Mouse (Mus musculus) hindbrain, embryonic 15.5 days (tissue): ENCODE measurements at regions not wholly inside any gene's neighbourhood (a gene's known extent, or its start where the extent isn't known, plus 50 kb on each side); places are given as distances from the start of the nearest gene placed in this dataset.

Source experiments
- ATAC-seq: fragments of 200-750 bp; cut with Nextera tagmentation; 2 replicates; pipeline ENCODE4 v1.8.0; 2017; ENCODE audit warnings: low read depth, moderate number of reproducible peaks, moderate TSS enrichment; ENCODE audit not compliant: low FRiP score
- H3K27ac ChIP-seq: fragments of 300-500 bp; sonication (generic); replicated peaks from 2 replicates; pipeline ENCODE4 v1.5.1; 2015; ENCODE audit warnings: mild to moderate bottlenecking, inconsistent platforms
- H3K27me3 ChIP-seq: fragments of 300-500 bp; sonication (generic); 2 replicates; pipeline ENCODE4 v1.6.1; 2015; ENCODE audit warnings: control low read depth, inconsistent platforms
- H3K36me3 ChIP-seq: fragments of 300-500 bp; sonication (generic); 2 replicates; pipeline ENCODE4 v1.6.1; 2015; ENCODE audit warnings: control low read depth, inconsistent platforms
- H3K4me1 ChIP-seq: fragments of 300-500 bp; sonication (generic); replicated peaks from 2 replicates; pipeline ENCODE4 v1.6.1; 2015; ENCODE audit warnings: control low read depth, inconsistent platforms
- H3K4me2 ChIP-seq: fragments of 300-500 bp; sonication (generic); 2 replicates; pipeline ENCODE4 v1.6.1; 2015; ENCODE audit warnings: moderate library complexity, mild to moderate bottlenecking, inconsistent platforms
- H3K4me3 ChIP-seq: fragments of 300-500 bp; sonication (generic); 2 replicates; pipeline ENCODE4 v1.5.1; 2015; ENCODE audit warnings: mild to moderate bottlenecking, inconsistent platforms
- H3K9ac ChIP-seq: fragments of 300-500 bp; sonication (generic); 2 replicates; pipeline ENCODE4 v1.6.1; 2015; ENCODE audit warnings: inconsistent platforms
- H3K9me3 ChIP-seq: fragments of 300-500 bp; sonication (generic); 2 replicates; pipeline ENCODE4 v1.6.1; 2016; ENCODE audit warnings: control low read depth, inconsistent platforms
- WGBS: fragments of 180-500 bp; shearing (Covaris S2); methylation state at CpG from one replicate; pipeline ENCODE4 v1.1.7; 2015; 5-methylcytosine and 5-hydroxymethylcytosine counted together

GRCm38 (mm10) chr5:39417121-39417844, 338.0 kb downstream of the Hs3st1 start:
- WGBS: 39% methylated on average over 11 of the region's 11 CpGs
- ATAC-seq: peak; percentile 89
- Histone ChIP-seq H3K4me2 (no peak overlapping the region), H3K4me1 (peaks cover 15% of the 10 kb centered on the region; the same call in 1 of the 2 replicates), H3K36me3 (no peaks in the 10 kb centered on the region), H3K9me3 (no peaks in the 10 kb centered on the region), H3K27me3 (no peaks in the 10 kb centered on the region), H3K27ac (peak overlapping the region; percentile 62), H3K9ac (no peak overlapping the region), H3K4me3 (no peak overlapping the region)

- Histone ChIP-seq H3K9ac (no peak overlapping the region), H3K27me3 (no peaks in the 10 kb centered on the region), H3K4me2 (no peak overlapping the region), H3K4me1 (peaks cover 15% of the 10 kb centered on the region; the same call in 1 of the 2 replicates), H3K4me3 (no peak overlapping the region), H3K9me3 (no peaks in the 10 kb centered on the region), H3K36me3 (no peaks in the 10 kb centered on the region), H3K27ac (0 out of 2 replicates have a peak overlapping the region, but pooled peaks have one; percentile 62)
- 31% methylated on average over 2 of the region's 2 CpGs for WGBS
- 0 out of 2 replicates have a peak, but pooled peaks have one; percentile 36 for ATAC-seq
Measured at GRCm38 (mm10) chr5:39416597-39417023, 338.7 kb downstream of the Hs3st1 start.

- ATAC-seq: no peak
- Histone ChIP-seq H3K9me3 (no peaks in the 10 kb centered on the region), H3K9ac (no peak overlapping the region), H3K4me1 (peaks cover 14% of the 10 kb centered on the region; the same call in 1 of the 2 replicates), H3K36me3 (no peaks in the 10 kb centered on the region), H3K27me3 (no peaks in the 10 kb centered on the region), H3K4me3 (no peak overlapping the region), H3K4me2 (no peak overlapping the region), H3K27ac (no peak overlapping the region)
- 69% methylated on average over 5 of the region's 5 CpGs for WGBS
Measured at GRCm38 (mm10) chr5:39412756-39413155, 342.5 kb downstream of the Hs3st1 start.

GRCm38 (mm10) chr5:39390391-39390987, 364.8 kb downstream of the Hs3st1 start:
- no peak for ATAC-seq
- H3K4me1 ChIP-seq: no peaks in the 10 kb centered on the region

GRCm38 (mm10) chr5:39384410-39384809, 370.9 kb downstream of the Hs3st1 start:
- H3K4me2 ChIP-seq: no peak overlapping the region
- ATAC-seq: no peak
- WGBS: 91% methylated on average over 2 of the region's 2 CpGs

More at GRCm38 (mm10) chr5:39390391-39390987, 364.8 kb downstream of the Hs3st1 start:
- Histone ChIP-seq H3K9ac (no peak overlapping the region), H3K4me3 (no peak overlapping the region), H3K36me3 (no peaks in the 10 kb centered on the region), H3K27ac (no peak overlapping the region), H3K9me3 (no peaks in the 10 kb centered on the region), H3K4me2 (no peak overlapping the region), H3K27me3 (no peaks in the 10 kb centered on the region)

GRCm38 (mm10) chr5:39374199-39374598, 381.1 kb downstream of the Hs3st1 start:
- Histone ChIP-seq H3K4me1 (no peaks in the 10 kb centered on the region), H3K27me3 (no peaks in the 10 kb centered on the region), H3K4me3 (no peak overlapping the region), H3K27ac (no peak overlapping the region), H3K9me3 (no peaks in the 10 kb centered on the region), H3K36me3 (no peaks in the 10 kb centered on the region), H3K4me2 (no peak overlapping the region), H3K9ac (no peak overlapping the region)
- no peak for ATAC-seq
- WGBS: 92% methylated on average over 3 of the region's 3 CpGs

More at GRCm38 (mm10) chr5:39384410-39384809, 370.9 kb downstream of the Hs3st1 start:
- no peak overlapping the region for H3K4me3 ChIP-seq
- H3K9ac ChIP-seq: no peak overlapping the region
- H3K9me3 ChIP-seq: no peaks in the 10 kb centered on the region
- no peak overlapping the region for H3K27ac ChIP-seq
- H3K27me3 ChIP-seq: no peaks in the 10 kb centered on the region
- no peaks in the 10 kb centered on the region for H3K4me1 ChIP-seq
- H3K36me3 ChIP-seq: no peaks in the 10 kb centered on the region

- no peaks in the 10 kb centered on the region for H3K4me1 ChIP-seq
- H3K9ac ChIP-seq: no peak overlapping the region
- no peak overlapping the region for H3K4me2 ChIP-seq
- H3K9me3 ChIP-seq: no peaks in the 10 kb centered on the region
- no peak for ATAC-seq
- WGBS: 87% methylated on average over 3 of the region's 3 CpGs
- H3K36me3 ChIP-seq: no peaks in the 10 kb centered on the region
- H3K4me3 ChIP-seq: no peak overlapping the region
- no peaks in the 10 kb centered on the region for H3K27me3 ChIP-seq
- H3K27ac ChIP-seq: no peak overlapping the region
Measured at GRCm38 (mm10) chr5:39348680-39349079, 406.6 kb downstream of the Hs3st1 start.

GRCm38 (mm10) chr5:39347019-39347418, 408.3 kb downstream of the Hs3st1 start:
- Histone ChIP-seq H3K4me2 (no peak overlapping the region), H3K4me1 (no peaks in the 10 kb centered on the region), H3K9ac (no peak overlapping the region), H3K27ac (no peak overlapping the region), H3K36me3 (no peaks in the 10 kb centered on the region), H3K4me3 (no peak overlapping the region), H3K27me3 (no peaks in the 10 kb centered on the region), H3K9me3 (no peaks in the 10 kb centered on the region)
- 67% methylated on average over 3 of the region's 3 CpGs for WGBS
- peak; percentile 51; the same call in 1 of the 2 replicates for ATAC-seq

GRCm38 (mm10) chr5:39337917-39338316, 417.4 kb downstream of the Hs3st1 start:
- Histone ChIP-seq H3K4me1 (no peaks in the 10 kb centered on the region), H3K4me2 (no peak overlapping the region), H3K9me3 (no peaks in the 10 kb centered on the region), H3K4me3 (no peak overlapping the region), H3K9ac (no peak overlapping the region), H3K36me3 (no peaks in the 10 kb centered on the region), H3K27me3 (no peaks in the 10 kb centered on the region), H3K27ac (no peak overlapping the region)
- WGBS: 86% methylated on average over 1 of the region's 1 CpGs
- no peak for ATAC-seq

GRCm38 (mm10) chr5:39336484-39336985, 418.7 kb downstream of the Hs3st1 start:
- ATAC-seq: no peak
- WGBS: 90% methylated on average over 2 of the region's 2 CpGs
- H3K4me3 ChIP-seq: no peak overlapping the region
- H3K4me2 ChIP-seq: no peak overlapping the region
- no peaks in the 10 kb centered on the region for H3K9me3 ChIP-seq
- no peaks in the 10 kb centered on the region for H3K27me3 ChIP-seq
- no peak overlapping the region for H3K9ac ChIP-seq
- no peaks in the 10 kb centered on the region for H3K4me1 ChIP-seq
- no peaks in the 10 kb centered on the region for H3K36me3 ChIP-seq
- no peak overlapping the region for H3K27ac ChIP-seq

- Histone ChIP-seq H3K36me3 (no peaks in the 10 kb centered on the region), H3K4me1 (no peaks in the 10 kb centered on the region), H3K27me3 (no peaks in the 10 kb centered on the region), H3K27ac (no peak overlapping the region), H3K4me3 (no peak overlapping the region), H3K9me3 (no peaks in the 10 kb centered on the region), H3K9ac (no peak overlapping the region), H3K4me2 (no peak overlapping the region)
- ATAC-seq: no peak
- 76% methylated on average over 2 of the region's 2 CpGs for WGBS
Measured at GRCm38 (mm10) chr5:39335321-39335720, 420.0 kb downstream of the Hs3st1 start.

GRCm38 (mm10) chr5:39334241-39334640, 421.0 kb downstream of the Hs3st1 start:
- H3K36me3 ChIP-seq: no peaks in the 10 kb centered on the region
- no peak for ATAC-seq
- H3K9ac ChIP-seq: no peak overlapping the region
- H3K27ac ChIP-seq: no peak overlapping the region
- 79% methylated on average over 1 of the region's 1 CpGs for WGBS
- no peak overlapping the region for H3K4me2 ChIP-seq
- no peak overlapping the region for H3K4me3 ChIP-seq
- H3K27me3 ChIP-seq: no peaks in the 10 kb centered on the region
- no peaks in the 10 kb centered on the region for H3K4me1 ChIP-seq
- H3K9me3 ChIP-seq: no peaks in the 10 kb centered on the region
